Mouse (Mus musculus) mouse embryonic stem cell (cell line): ENCODE measurements around the gene G3bp1.

Experiments
- in situ Hi-C, 2 experiments: fragments of 300-500 bp; cut with MboI; formaldehyde crosslinking; loops; 1 replicate in 1 of 2; 3 replicates in 1 of 2; pipeline ENCODE4 v1.14.3; 2019 to 2020; ENCODE audit warnings: low sequenced_read_pairs in 2 of 2, low pct_unique_long_range_greater_than_20kb in 1 of 2, mixed read lengths in 1 of 2; ENCODE audit not compliant: unreplicated experiment in 1 of 2

The G3bp1 gene

GRCm38 (mm10) chr11:55469048-55469843 is at the start of gene G3bp1:
Gene G3bp1 (plus strand): TSS chr11:55469685.
- in situ Hi-C loops = no loop called here

- in situ Hi-C loops = no loop called here
Observed at GRCm38 (mm10) chr11:55422978-55423377, 46.5 kb upstream of the G3bp1 start, which contains the start of gene Sparc. Gene Sparc (minus strand): TSS chr11:55423183.

GRCm38 (mm10) chr11:55423756-55424155 is 45.7 kb upstream of the G3bp1 start:
- in situ Hi-C loops = no loop called here

GRCm38 (mm10) chr11:55424746-55425360 is 44.6 kb upstream of the G3bp1 start:
- in situ Hi-C loops = no loop called here

- in situ Hi-C loops = no loop called here
Observed at GRCm38 (mm10) chr11:55428186-55429012, 41.1 kb upstream of the G3bp1 start.

- in situ Hi-C loops = no loop called here
Observed at GRCm38 (mm10) chr11:55429973-55430372, 39.5 kb upstream of the G3bp1 start.

GRCm38 (mm10) chr11:55432981-55433380 is 36.5 kb upstream of the G3bp1 start:
- in situ Hi-C loops = no loop called here

GRCm38 (mm10) chr11:55436089-55436488 is 33.4 kb upstream of the G3bp1 start:
- in situ Hi-C loops = no loop called here

- in situ Hi-C loops = no loop called here
Observed at GRCm38 (mm10) chr11:55438031-55438430, 31.5 kb upstream of the G3bp1 start.

- in situ Hi-C loops = loop anchor here (5.0 to 10.0 kb wide), 4 partner anchors 32 to 275 kb away; no protein-coding TSS in a partner anchor
Observed at GRCm38 (mm10) chr11:55439718-55440117, 29.8 kb upstream of the G3bp1 start.

- in situ Hi-C loops = loop anchor here (5.0 to 10.0 kb wide), 6 partner anchors 37 to 280 kb away; partner anchors contain the start of gene Slc36a1 (in 1 of the 2)
Observed at GRCm38 (mm10) chr11:55444772-55445171, 24.7 kb upstream of the G3bp1 start.

- in situ Hi-C loops = loop anchor here (5.0 to 10.0 kb wide), 4 partner anchors 59 to 282 kb away; partner anchors contain the start of gene Slc36a1 (in 1 of the 2)
Observed at GRCm38 (mm10) chr11:55446579-55446978, 22.9 kb upstream of the G3bp1 start.

- in situ Hi-C loops = loop anchor here (5.0 to 10.0 kb wide), 4 partner anchors 62 to 285 kb away; partner anchors contain the start of gene Slc36a1 (in 1 of the 2)
Observed at GRCm38 (mm10) chr11:55449531-55449930, 20.0 kb upstream of the G3bp1 start.

GRCm38 (mm10) chr11:55450311-55450710 is 19.2 kb upstream of the G3bp1 start:
- in situ Hi-C loops = no loop called here

GRCm38 (mm10) chr11:55453640-55454039 is 15.8 kb upstream of the G3bp1 start:
- in situ Hi-C loops = no loop called here

GRCm38 (mm10) chr11:55455166-55455565 is 14.3 kb upstream of the G3bp1 start:
- in situ Hi-C loops = no loop called here

GRCm38 (mm10) chr11:55458501-55458900 is 11.0 kb upstream of the G3bp1 start:
- in situ Hi-C loops = no loop called here

GRCm38 (mm10) chr11:55459850-55460558 is 9.5 kb upstream of the G3bp1 start:
- in situ Hi-C loops = no loop called here
